Mouse (Mus musculus): ENCODE results near the gene Adra2b. TPM values are rescaled to one million over a fixed set of nuclear protein-coding genes. Genes with fewer than 3 reads are reported as not detected.

Gene Adra2b
- polyA plus RNA-seq (2016; fragmentation: Nextera tagmentation; extraction: Ambion mirVana), result 7.1 and 7.6 TPM in 2 replicates

- no peak within 1 kb of the TSS for H3K27ac ChIP-seq (ENCODE audit: poor library complexity, severe bottlenecking)
- peaks cover 83% of the 10 kb centered on the region for H3K27me3 ChIP-seq (replicated peaks)
- peak within 1 kb of the TSS; percentile 53 for H3K4me3 ChIP-seq
- no peaks in the 10 kb centered on the region for H3K36me3 ChIP-seq
- no peaks in the 10 kb centered on the region for H3K9me3 ChIP-seq (replicated peaks)
- under 1% methylated on average over 47 of the region's 49 CpGs for WGBS
- peak within 1 kb of the TSS; percentile 65 for H3K9ac ChIP-seq
- peak; percentile 91 for ATAC-seq (ENCODE audit: insufficient number of reproducible peaks, low FRiP score)
- peak within 1 kb of the TSS; percentile 90 for H3K4me2 ChIP-seq
- H3K4me1 ChIP-seq (replicated peaks), result peaks cover 22% of the 10 kb centered on the region
These were observed at the start of gene Adra2b for GRCm38 (mm10) chr2:127362459-127363281. Adra2b (plus strand) TSS chr2:127363208.

- H3K9me3 ChIP-seq (replicated peaks), result peaks cover 4% of the 10 kb centered on the region; the same call in 1 of the 2 replicates
- H3K9ac ChIP-seq, result no peak overlapping the region
These were observed 49.1 kb upstream of the Adra2b start for GRCm38 (mm10) chr2:127313878-127314277.

GRCm38 (mm10) chr2:127314467-127315154 lies 48.4 kb upstream of the Adra2b start:
- H3K36me3 ChIP-seq, result no peaks in the 10 kb centered on the region
- H3K9ac ChIP-seq, result no peak overlapping the region
- H3K27me3 ChIP-seq (replicated peaks), result no peaks in the 10 kb centered on the region
- H3K4me1 ChIP-seq (replicated peaks), result peaks cover 6% of the 10 kb centered on the region; the same call in 1 of the 2 replicates
- WGBS, result 49% methylated on average over 6 of the region's 6 CpGs
- no peak overlapping the region for H3K4me3 ChIP-seq
- H3K4me2 ChIP-seq, result no peak overlapping the region
- H3K9me3 ChIP-seq (replicated peaks), result peaks cover 4% of the 10 kb centered on the region; the same call in 1 of the 2 replicates
- ATAC-seq (ENCODE audit: insufficient number of reproducible peaks, low FRiP score), result peak; percentile 88
- peak overlapping the region; percentile 60 for H3K27ac ChIP-seq (ENCODE audit: poor library complexity, severe bottlenecking)

More at GRCm38 (mm10) chr2:127313878-127314277, 49.1 kb upstream of the Adra2b start:
- ATAC-seq (ENCODE audit: insufficient number of reproducible peaks, low FRiP score), result peak; percentile 49
- Histone ChIP-seq H3K4me3 (no peak overlapping the region), H3K4me2 (no peak overlapping the region), H3K27me3 (replicated peaks) (no peaks in the 10 kb centered on the region), H3K27ac (ENCODE audit: poor library complexity, severe bottlenecking) (peak overlapping the region; percentile 60), H3K4me1 (replicated peaks) (peaks cover 6% of the 10 kb centered on the region; the same call in 1 of the 2 replicates), H3K36me3 (no peaks in the 10 kb centered on the region)
- WGBS, result 43% methylated on average over 4 of the region's 4 CpGs

- peaks cover 4% of the 10 kb centered on the region; the same call in 1 of the 2 replicates for H3K9me3 ChIP-seq (replicated peaks)
- no peaks in the 10 kb centered on the region for H3K27me3 ChIP-seq (replicated peaks)
- H3K27ac ChIP-seq (ENCODE audit: poor library complexity, severe bottlenecking), result peak overlapping the region; percentile 60
- no peak overlapping the region for H3K4me3 ChIP-seq
- ATAC-seq (ENCODE audit: insufficient number of reproducible peaks, low FRiP score), result 0 out of 2 replicates have a peak, but pooled peaks have one; percentile 2
- no peak overlapping the region for H3K4me2 ChIP-seq
- peaks cover 6% of the 10 kb centered on the region; the same call in 1 of the 2 replicates for H3K4me1 ChIP-seq (replicated peaks)
- H3K9ac ChIP-seq, result no peak overlapping the region
- 81% methylated on average over 1 of the region's 1 CpGs for WGBS
- no peaks in the 10 kb centered on the region for H3K36me3 ChIP-seq
These were observed 47.9 kb upstream of the Adra2b start for GRCm38 (mm10) chr2:127315155-127315470.

- 75% methylated on average over 5 of the region's 5 CpGs for WGBS
- no peaks in the 10 kb centered on the region for H3K36me3 ChIP-seq
- H3K4me3 ChIP-seq, result no peak overlapping the region
- peaks cover 6% of the 10 kb centered on the region; the same call in 1 of the 2 replicates for H3K4me1 ChIP-seq (replicated peaks)
- no peak for ATAC-seq (ENCODE audit: insufficient number of reproducible peaks, low FRiP score)
- H3K27ac ChIP-seq (ENCODE audit: poor library complexity, severe bottlenecking), result no peak overlapping the region
- no peak overlapping the region for H3K9ac ChIP-seq
- no peak overlapping the region for H3K4me2 ChIP-seq
- no peaks in the 10 kb centered on the region for H3K27me3 ChIP-seq (replicated peaks)
- H3K9me3 ChIP-seq (replicated peaks), result peaks cover 4% of the 10 kb centered on the region; the same call in 1 of the 2 replicates
These were observed 46.6 kb upstream of the Adra2b start for GRCm38 (mm10) chr2:127316431-127316830.

- Histone ChIP-seq H3K9ac (no peak overlapping the region), H3K4me2 (no peak overlapping the region), H3K9me3 (replicated peaks) (no peaks in the 10 kb centered on the region), H3K4me1 (replicated peaks) (peaks cover 8% of the 10 kb centered on the region; the same call in 1 of the 2 replicates), H3K27me3 (replicated peaks) (no peaks in the 10 kb centered on the region), H3K36me3 (no peaks in the 10 kb centered on the region), H3K27ac (ENCODE audit: poor library complexity, severe bottlenecking) (no peak overlapping the region), H3K4me3 (no peak overlapping the region)
- ATAC-seq (ENCODE audit: insufficient number of reproducible peaks, low FRiP score), result no peak
- 74% methylated on average over 4 of the region's 4 CpGs for WGBS
These were observed 44.9 kb upstream of the Adra2b start for GRCm38 (mm10) chr2:127318136-127318535.

- no peak for ATAC-seq (ENCODE audit: insufficient number of reproducible peaks, low FRiP score)
- peaks cover 15% of the 10 kb centered on the region; the same call in 1 of the 2 replicates for H3K4me1 ChIP-seq (replicated peaks)
- no peak overlapping the region for H3K27ac ChIP-seq (ENCODE audit: poor library complexity, severe bottlenecking)
- no peaks in the 10 kb centered on the region for H3K9me3 ChIP-seq (replicated peaks)
- no peaks in the 10 kb centered on the region for H3K36me3 ChIP-seq
- H3K27me3 ChIP-seq (replicated peaks), result no peaks in the 10 kb centered on the region
- H3K4me2 ChIP-seq, result no peak overlapping the region
- WGBS, result 60% methylated on average over 4 of the region's 4 CpGs
- H3K4me3 ChIP-seq, result no peak overlapping the region
- no peak overlapping the region for H3K9ac ChIP-seq
These were observed 43.9 kb upstream of the Adra2b start for GRCm38 (mm10) chr2:127319071-127319470.

GRCm38 (mm10) chr2:127322671-127323285 lies 40.2 kb upstream of the Adra2b start:
- Histone ChIP-seq H3K4me3 (no peak overlapping the region), H3K4me2 (no peak overlapping the region), H3K36me3 (no peaks in the 10 kb centered on the region), H3K9ac (no peak overlapping the region), H3K27ac (ENCODE audit: poor library complexity, severe bottlenecking) (no peak overlapping the region), H3K9me3 (replicated peaks) (no peaks in the 10 kb centered on the region), H3K4me1 (replicated peaks) (peaks cover 11% of the 10 kb centered on the region; the same call in 1 of the 2 replicates), H3K27me3 (replicated peaks) (no peaks in the 10 kb centered on the region)
- ATAC-seq (ENCODE audit: insufficient number of reproducible peaks, low FRiP score), result no peak
- 61% methylated on average over 6 of the region's 6 CpGs for WGBS

GRCm38 (mm10) chr2:127323667-127324066 lies 39.3 kb upstream of the Adra2b start:
- no peak overlapping the region for H3K4me3 ChIP-seq
- ATAC-seq (ENCODE audit: insufficient number of reproducible peaks, low FRiP score), result no peak
- H3K36me3 ChIP-seq, result no peaks in the 10 kb centered on the region
- H3K9me3 ChIP-seq (replicated peaks), result no peaks in the 10 kb centered on the region
- no peaks in the 10 kb centered on the region for H3K27me3 ChIP-seq (replicated peaks)
- peaks cover 11% of the 10 kb centered on the region; the same call in 1 of the 2 replicates for H3K4me1 ChIP-seq (replicated peaks)
- H3K4me2 ChIP-seq, result no peak overlapping the region
- no peak overlapping the region for H3K27ac ChIP-seq (ENCODE audit: poor library complexity, severe bottlenecking)
- H3K9ac ChIP-seq, result no peak overlapping the region
- 79% methylated on average over 1 of the region's 1 CpGs for WGBS

GRCm38 (mm10) chr2:127324456-127324855 lies 38.6 kb upstream of the Adra2b start:
- Histone ChIP-seq H3K36me3 (no peaks in the 10 kb centered on the region), H3K4me2 (no peak overlapping the region), H3K27ac (ENCODE audit: poor library complexity, severe bottlenecking) (no peak overlapping the region), H3K4me3 (no peak overlapping the region), H3K4me1 (replicated peaks) (peaks cover 16% of the 10 kb centered on the region; the same call in 1 of the 2 replicates), H3K9ac (no peak overlapping the region), H3K9me3 (replicated peaks) (no peaks in the 10 kb centered on the region), H3K27me3 (replicated peaks) (no peaks in the 10 kb centered on the region)
- 48% methylated on average over 7 of the region's 7 CpGs for WGBS
- no peak for ATAC-seq (ENCODE audit: insufficient number of reproducible peaks, low FRiP score)

Data from heart, embryonic 12.5 days (tissue).